ENCODE assay signal across 11 mouse cellular contexts in genomic region chr17:25913877-25914275, GRCm38 (mm10). TPM values are rescaled to one million over a fixed set of nuclear protein-coding genes. Genes with fewer than 3 reads are reported as not detected.
DNase-seq lines count a peak whose midpoint lies in the region; ATAC-seq and TF ChIP-seq lines count a peak whose summit lies in the region.
"Had no signal": no experiment of that assay in that cellular context is flagged by ENCODE, and none has a peak within 500 bp of the region (broad histone marks: within the 10 kb centered on the region; RNA-seq: fewer than 3 reads in every experiment).

No protein-coding gene starts in this region.

- H3ac ChIP-seq in myocyte (ENCODE audit: control insufficient read depth, insufficient read length) = no peak overlapping the region

- H3K9ac ChIP-seq in kidney, embryonic 15.5 days = no peak overlapping the region
- no peak overlapping the region; the same call in 1 of the 2 replicates for H3K9ac ChIP-seq in liver, embryonic 11.5 days (ENCODE audit: low read depth, low read length)
- H3K9ac ChIP-seq: forebrain, postnatal 0 days; hindbrain, embryonic 13.5 days had no signal

- H3K27me3 ChIP-seq in kidney, embryonic 15.5 days = no peaks in the 10 kb centered on the region
- no peaks in the 10 kb centered on the region for H3K27me3 ChIP-seq in liver, embryonic 11.5 days (replicated peaks; ENCODE audit: control insufficient read depth, insufficient read depth, low read length)
- no peaks in the 10 kb centered on the region for H3K27me3 ChIP-seq in myocyte (ENCODE audit: control insufficient read depth, insufficient read depth, insufficient read length)
- H3K27me3 ChIP-seq: hindbrain, embryonic 13.5 days had no signal

- H3K4me3 ChIP-seq in kidney, embryonic 15.5 days (replicated peaks) = no peak overlapping the region
- H3K4me3 ChIP-seq in liver, embryonic 11.5 days (ENCODE audit: low read depth, low read length) = no peak overlapping the region
- no peak overlapping the region for H3K4me3 ChIP-seq in myocyte
- H3K4me3 ChIP-seq: hindbrain, embryonic 13.5 days had no signal

- peaks cover 31% of the 10 kb centered on the region for H3K4me1 ChIP-seq in kidney, embryonic 15.5 days
- peaks cover 27% of the 10 kb centered on the region for H3K4me1 ChIP-seq in liver, embryonic 11.5 days (replicated peaks; ENCODE audit: control insufficient read depth, insufficient read depth, low read length)

- no peak for TF ChIP-seq POLR2A in myocyte (IDR thresholded peaks at IDR 0.05; ENCODE audit: insufficient read length, low read depth)

- H3K4me2 ChIP-seq in kidney, embryonic 15.5 days = no peak overlapping the region
- H3K4me2 ChIP-seq in liver, embryonic 11.5 days = peak overlapping the region; percentile 39
- H3K4me2 ChIP-seq in myocyte (ENCODE audit: low read depth) = peak overlapping the region; percentile 39
- H3K4me2 ChIP-seq: hindbrain, embryonic 13.5 days had no signal

- no peaks in the 10 kb centered on the region for H3K36me3 ChIP-seq in kidney, embryonic 15.5 days
- 0 out of 2 replicates have a peak, but pooled peaks cover 2% of the 10 kb centered on the region for H3K36me3 ChIP-seq in liver, embryonic 11.5 days (ENCODE audit: control insufficient read depth, insufficient read depth, low read length)
- H3K36me3 ChIP-seq in myocyte (ENCODE audit: control insufficient read depth, insufficient read depth) = no peaks in the 10 kb centered on the region

- DNase-seq in kidney, adult 9 months = no peak
- no peak for DNase-seq in liver, embryonic 11.5 days (ENCODE audit: low spot score)
- DNase-seq in left cerebral cortex, adult 18-20 months (ENCODE audit: low spot score in 2 of 2) = no peak
- DNase-seq in retina, postnatal 1 day = no peak
- no peak for DNase-seq in right cerebral cortex, postnatal 25 days
- DNase-seq: forebrain, postnatal 0 days; midbrain, embryonic 14.5 days had no signal

- H3K9me3 ChIP-seq in kidney, embryonic 15.5 days (replicated peaks) = no peaks in the 10 kb centered on the region
- H3K9me3 ChIP-seq in liver, embryonic 11.5 days (ENCODE audit: control insufficient read depth, low read length) = no peaks in the 10 kb centered on the region
- H3K9me3 ChIP-seq: hindbrain, embryonic 13.5 days had no signal

- peaks cover 79% of the 10 kb centered on the region for H3K79me2 ChIP-seq in myocyte (ENCODE audit: control insufficient read depth, insufficient read depth)

- 84% methylated on average over 1 of the region's 1 CpGs for WGBS in kidney, embryonic 15.5 days
- WGBS in liver, embryonic 11.5 days = 29% methylated on average over 1 of the region's 1 CpGs

- peak overlapping the region; percentile 46; the same call in 1 of the 2 replicates for H3K27ac ChIP-seq in kidney, embryonic 15.5 days
- H3K27ac ChIP-seq in liver, embryonic 11.5 days (ENCODE audit: low read depth, low read length) = no peak overlapping the region
- H3K27ac ChIP-seq: hindbrain, embryonic 13.5 days had no signal

- no peak for ATAC-seq in kidney, embryonic 15.5 days (replicated peaks; ENCODE audit: low FRiP score)
- ATAC-seq in granulocyte monocyte progenitor cell, adult 5-6 weeks (replicated peaks; ENCODE audit: poor library complexity, severe bottlenecking) = peak; percentile 67
- no peak for ATAC-seq in liver, embryonic 11.5 days (replicated peaks; ENCODE audit: low FRiP score)
- ATAC-seq: forebrain, postnatal 0 days had no signal

TF ChIP-seq in myocyte, 11 proteins besides CTCF, POLR2A, EP300 and RAD21:
- TF ChIP-seq MAX (IDR thresholded peaks at IDR 0.05; ENCODE audit: low read depth) = no peak
- TF ChIP-seq MYOG (IDR thresholded peaks at IDR 0.05; ENCODE audit: control insufficient read depth in 1 of 3, insufficient read depth in 1 of 3, insufficient read length in 2 of 3, low read depth in 2 of 3) = no peak
- no peak for TF ChIP-seq TCF12 (IDR thresholded peaks at IDR 0.05; ENCODE audit: insufficient read depth, poor library complexity, severe bottlenecking)
- no peak for TF ChIP-seq REST (IDR thresholded peaks at IDR 0.05; ENCODE audit: insufficient read depth, insufficient read length)

RNA-seq across cellular contexts. Expression of gene Rab40c, which starts 5.7 kb away (rescaled TPM):
- polyA plus RNA-seq in kidney, embryonic 15.5 days (2015; fragmentation: Nextera tagmentation; extraction: Ambion mirVana) = 27.8 and 30.9 TPM in 2 replicates
- 9.4 and 15.9 TPM in 2 replicates for total RNA-seq in granulocyte monocyte progenitor cell, adult 5-6 weeks (2014; fragmentation: Nextera tagmentation)
- 7.2 and 11.8 TPM in 2 replicates for total RNA-seq in granulocyte monocyte progenitor cell, adult 5-6 weeks (2017)
- polyA plus RNA-seq in liver, embryonic 11.5 days (2014; fragmentation: Nextera tagmentation; extraction: Ambion mirVana) = 9.9 and 10.7 TPM in 2 replicates
- polyA plus RNA-seq in myocyte (2012; fragmentation: generic; extraction: Trizol) = 18.3 TPM
- 10 to 100 TPM; 41.2 TPM for total RNA-seq in left cerebral cortex, adult 18-20 months (2021)

RNA-seq across cellular contexts. Expression of gene Pigq, which starts 30.9 kb away (rescaled TPM):
- polyA plus RNA-seq in kidney, embryonic 15.5 days (2015; fragmentation: Nextera tagmentation; extraction: Ambion mirVana) = 72.2 and 76.4 TPM in 2 replicates
- total RNA-seq in granulocyte monocyte progenitor cell, adult 5-6 weeks (2014; fragmentation: Nextera tagmentation) = 63.5 and 87.9 TPM in 2 replicates
- total RNA-seq in granulocyte monocyte progenitor cell, adult 5-6 weeks (2017) = 32.4 and 37.1 TPM in 2 replicates
- polyA plus RNA-seq in liver, embryonic 11.5 days (2014; fragmentation: Nextera tagmentation; extraction: Ambion mirVana) = 137 and 139 TPM in 2 replicates
- polyA plus RNA-seq in myocyte (2012; fragmentation: generic; extraction: Trizol) = 46.3 TPM
- total RNA-seq in left cerebral cortex, adult 18-20 months (2021) = 100 to 1,000 TPM; 103 to 113 TPM

RNA-seq across cellular contexts. Expression of gene Nhlrc4, which starts 30.9 kb away (rescaled TPM):
- 1.5 TPM in 2 replicates for polyA plus RNA-seq in kidney, embryonic 15.5 days (2015; fragmentation: Nextera tagmentation; extraction: Ambion mirVana)
- total RNA-seq in granulocyte monocyte progenitor cell, adult 5-6 weeks (2014; fragmentation: Nextera tagmentation) = not detected in 2 replicates
- not detected in 2 replicates for total RNA-seq in granulocyte monocyte progenitor cell, adult 5-6 weeks (2017)
- polyA plus RNA-seq in liver, embryonic 11.5 days (2014; fragmentation: Nextera tagmentation; extraction: Ambion mirVana) = 0.85 and 1.4 TPM in 2 replicates
- polyA plus RNA-seq in myocyte (2012; fragmentation: generic; extraction: Trizol) = 0.17 TPM
- under 1 TPM; 0.54 to 0.98 TPM for total RNA-seq in left cerebral cortex, adult 18-20 months (2021)
- total RNA-seq: forebrain, postnatal 0 days had no signal
- polyA plus RNA-seq: hindbrain, embryonic 13.5 days had no signal

RNA-seq across cellular contexts. Expression of gene Wfikkn1, which starts 33.2 kb away (rescaled TPM):
- polyA plus RNA-seq in kidney, embryonic 15.5 days (2015; fragmentation: Nextera tagmentation; extraction: Ambion mirVana) = 0.49 and 0.56 TPM in 2 replicates
- 2.1 TPM in 1 of 2 replicates, not detected in the other for total RNA-seq in granulocyte monocyte progenitor cell, adult 5-6 weeks (2014; fragmentation: Nextera tagmentation)
- total RNA-seq in granulocyte monocyte progenitor cell, adult 5-6 weeks (2017) = 1.1 and 1.3 TPM in 2 replicates
- polyA plus RNA-seq in liver, embryonic 11.5 days (2014; fragmentation: Nextera tagmentation; extraction: Ambion mirVana) = 2.1 and 2.4 TPM in 2 replicates
- polyA plus RNA-seq in myocyte (2012; fragmentation: generic; extraction: Trizol) = 0.25 TPM
- 1 to 10 TPM; 1.4 to 1.7 TPM for total RNA-seq in left cerebral cortex, adult 18-20 months (2021)

RNA-seq across cellular contexts. Expression of gene A930017K11Rik, which starts 38.5 kb away (rescaled TPM):
- polyA plus RNA-seq in kidney, embryonic 15.5 days (2015; fragmentation: Nextera tagmentation; extraction: Ambion mirVana) = 5.4 and 5.7 TPM in 2 replicates
- total RNA-seq in granulocyte monocyte progenitor cell, adult 5-6 weeks (2014; fragmentation: Nextera tagmentation) = not detected in 2 replicates
- not detected in 2 replicates for total RNA-seq in granulocyte monocyte progenitor cell, adult 5-6 weeks (2017)
- polyA plus RNA-seq in liver, embryonic 11.5 days (2014; fragmentation: Nextera tagmentation; extraction: Ambion mirVana) = 0.68 and 0.85 TPM in 2 replicates
- polyA plus RNA-seq in myocyte (2012; fragmentation: generic; extraction: Trizol) = 0.02 TPM
- under 1 TPM; 0.37 to 0.65 TPM for total RNA-seq in left cerebral cortex, adult 18-20 months (2021)
